Mouse (Mus musculus) thymus, adult 2 months (tissue): ENCODE measurements around the gene St6galnac5.

Source experiments
- CTCF ChIP-seq: fragments of 200-500 bp; IDR thresholded peaks from 2 replicates; pipeline ENCODE4 v1.5.1; 2012; ENCODE audit warnings: mild to moderate bottlenecking, control low read depth, low read length, moderate library complexity, borderline replicate concordance; ENCODE audit not compliant: control insufficient read depth, poor library complexity, insufficient read depth; ENCODE audit errors: extremely low read depth
- POLR2A ChIP-seq: fragments of 200-500 bp; IDR thresholded peaks from 2 replicates; pipeline ENCODE4 v1.6.1; 2012; ENCODE audit warnings: mild to moderate bottlenecking, low read length, control low read depth, moderate library complexity; ENCODE audit not compliant: control insufficient read depth, poor library complexity, insufficient read depth; ENCODE audit errors: extremely low read depth

DNA sequence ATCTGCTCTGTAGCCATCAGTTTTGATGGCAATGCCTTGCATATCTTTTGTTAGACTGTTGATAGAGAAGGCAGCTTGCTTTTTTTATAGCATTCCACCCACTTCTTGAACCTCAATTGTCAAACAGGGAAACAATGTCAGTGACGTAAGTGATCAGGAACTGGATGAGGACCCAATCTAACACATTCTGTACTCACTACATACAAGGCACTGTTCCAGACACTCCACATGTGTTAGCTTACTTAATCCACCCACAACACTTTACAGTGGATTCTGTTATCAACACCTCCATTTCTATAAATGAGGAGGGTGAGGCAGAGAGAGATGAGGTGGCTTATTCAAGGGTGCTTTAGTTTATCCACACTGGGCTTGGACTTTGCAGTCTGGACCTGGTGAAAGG lies 144.1 kb downstream of the St6galnac5 start:
- TF ChIP-seq POLR2A, result no peak
- TF ChIP-seq CTCF, result no peak
